Mouse (Mus musculus) embryonic facial prominence, embryonic 15.5 days (tissue): ENCODE measurements around the gene Crtc2. TPM values are rescaled to one million over a fixed set of nuclear protein-coding genes. Genes with fewer than 3 reads are reported as not detected.

Experiments
- ATAC-seq: fragments of 200-750 bp; cut with Nextera tagmentation; 2 replicates; pipeline ENCODE4 v1.8.0; 2017; ENCODE audit warnings: low read depth, moderate TSS enrichment; ENCODE audit not compliant: insufficient number of reproducible peaks, low FRiP score, low TSS enrichment
- H3K27ac ChIP-seq: fragments of 300-500 bp; sonication (generic); replicated peaks from 2 replicates; pipeline ENCODE4 v1.5.1; 2015; ENCODE audit warnings: mild to moderate bottlenecking, inconsistent platforms
- H3K27me3 ChIP-seq: fragments of 300-500 bp; sonication (generic); 2 replicates; pipeline ENCODE4 v1.6.1; 2015; ENCODE audit warnings: inconsistent platforms
- H3K36me3 ChIP-seq: fragments of 300-500 bp; sonication (generic); 2 replicates; pipeline ENCODE4 v1.6.1; 2015; ENCODE audit warnings: mild to moderate bottlenecking, inconsistent platforms
- H3K4me1 ChIP-seq: fragments of 300-500 bp; sonication (generic); 2 replicates; pipeline ENCODE4 v1.6.1; 2015; ENCODE audit warnings: inconsistent platforms
- H3K4me2 ChIP-seq: fragments of 300-500 bp; sonication (generic); replicated peaks from 2 replicates; pipeline ENCODE4 v1.6.1; 2015; ENCODE audit warnings: mild to moderate bottlenecking, inconsistent platforms
- H3K4me3 ChIP-seq: fragments of 300-500 bp; sonication (generic); replicated peaks from 2 replicates; pipeline ENCODE4 v1.5.1; 2015; ENCODE audit warnings: mild to moderate bottlenecking, inconsistent platforms
- H3K9ac ChIP-seq: fragments of 300-500 bp; sonication (generic); 2 replicates; pipeline ENCODE4 v1.6.1; 2015; ENCODE audit warnings: inconsistent platforms
- H3K9me3 ChIP-seq: fragments of 300-500 bp; sonication (generic); replicated peaks from 2 replicates; pipeline ENCODE4 v1.6.1; 2016; ENCODE audit warnings: inconsistent platforms
- WGBS: fragments of 180-500 bp; shearing (Covaris S2); methylation state at CpG from one replicate; pipeline ENCODE4 v1.1.7; 2015; 5-methylcytosine and 5-hydroxymethylcytosine counted together
- polyA plus RNA-seq: library from polyadenylated mRNA; unstranded; fragments of >200 nt; fragmentation: Nextera tagmentation; extraction: Ambion mirVana; gene quantifications from 2 replicates; pipeline ENCODE4 v1.2.1, GENCODE M21; 2015

The Crtc2 gene
- 24.7 and 27.8 TPM in 2 replicates for polyA plus RNA-seq

GRCm38 (mm10) chr3:90253653-90254418, at the start of gene Crtc2:
Crtc2 (plus strand) TSS chr3:90254163.
- Histone ChIP-seq H3K4me2 (peak within 1 kb of the TSS; percentile 76), H3K36me3 (peaks cover 38% of the 10 kb centered on the region), H3K27ac (peak within 1 kb of the TSS; percentile 85), H3K4me3 (peak within 1 kb of the TSS; percentile 95), H3K4me1 (peaks cover 23% of the 10 kb centered on the region), H3K9ac (peak within 1 kb of the TSS; percentile 82), H3K27me3 (no peaks in the 10 kb centered on the region), H3K9me3 (no peaks in the 10 kb centered on the region)
- WGBS: under 1% methylated on average over 40 of the region's 40 CpGs
- peak; percentile 97 for ATAC-seq

GRCm38 (mm10) chr3:90204582-90204981, 49.4 kb upstream of the Crtc2 start:
- no peaks in the 10 kb centered on the region for H3K27me3 ChIP-seq
- WGBS: 94% methylated on average over 2 of the region's 2 CpGs

GRCm38 (mm10) chr3:90208662-90209061, 45.3 kb upstream of the Crtc2 start:
- Histone ChIP-seq H3K27me3 (no peaks in the 10 kb centered on the region), H3K4me1 (peaks cover 22% of the 10 kb centered on the region), H3K36me3 (peaks cover 41% of the 10 kb centered on the region), H3K4me3 (no peak overlapping the region), H3K4me2 (no peak overlapping the region), H3K27ac (no peak overlapping the region), H3K9ac (no peak overlapping the region), H3K9me3 (no peaks in the 10 kb centered on the region)
- ATAC-seq: no peak
- WGBS: 54% methylated on average over 2 of the region's 2 CpGs

More at GRCm38 (mm10) chr3:90204582-90204981, 49.4 kb upstream of the Crtc2 start:
- Histone ChIP-seq H3K9me3 (no peaks in the 10 kb centered on the region), H3K4me3 (no peak overlapping the region), H3K4me2 (no peak overlapping the region), H3K4me1 (peaks cover 5% of the 10 kb centered on the region; the same call in 1 of the 2 replicates), H3K27ac (no peak overlapping the region), H3K9ac (no peak overlapping the region), H3K36me3 (peaks cover 17% of the 10 kb centered on the region)
- no peak for ATAC-seq

GRCm38 (mm10) chr3:90209908-90210566, 43.9 kb upstream of the Crtc2 start:
- H3K4me1 ChIP-seq: peaks cover 27% of the 10 kb centered on the region
- H3K9me3 ChIP-seq: no peaks in the 10 kb centered on the region
- no peak for ATAC-seq
- no peak overlapping the region for H3K4me3 ChIP-seq
- 86% methylated on average over 5 of the region's 5 CpGs for WGBS
- peaks cover 41% of the 10 kb centered on the region for H3K36me3 ChIP-seq
- H3K9ac ChIP-seq: no peak overlapping the region
- no peak overlapping the region for H3K27ac ChIP-seq
- H3K4me2 ChIP-seq: no peak overlapping the region
- no peaks in the 10 kb centered on the region for H3K27me3 ChIP-seq

- Histone ChIP-seq H3K36me3 (peaks cover 41% of the 10 kb centered on the region), H3K27me3 (no peaks in the 10 kb centered on the region), H3K9ac (peak overlapping the region; percentile 12; the same call in 1 of the 2 replicates), H3K4me2 (peak overlapping the region; percentile 89), H3K4me1 (peaks cover 27% of the 10 kb centered on the region), H3K9me3 (no peaks in the 10 kb centered on the region), H3K4me3 (peak overlapping the region; percentile 91), H3K27ac (no peak overlapping the region)
- no peak for ATAC-seq
- 69% methylated on average over 13 of the region's 13 CpGs for WGBS
Observed at GRCm38 (mm10) chr3:90211475-90212398, 42.2 kb upstream of the Crtc2 start.

GRCm38 (mm10) chr3:90212723-90213122, 41.2 kb upstream of the Crtc2 start:
- Histone ChIP-seq H3K27me3 (no peaks in the 10 kb centered on the region), H3K9ac (peak overlapping the region; percentile 91), H3K36me3 (peaks cover 38% of the 10 kb centered on the region), H3K27ac (no peak overlapping the region; the same call in 1 of the 2 replicates), H3K4me2 (peak overlapping the region; percentile 89), H3K4me1 (peaks cover 27% of the 10 kb centered on the region), H3K9me3 (no peaks in the 10 kb centered on the region), H3K4me3 (peak overlapping the region; percentile 91)
- 7% methylated on average over 5 of the region's 5 CpGs for whole genome bisulfite sequencing
- no peak for ATAC-seq

GRCm38 (mm10) chr3:90213377-90213866, 40.5 kb upstream of the Crtc2 start, which contains the start of the genes Rps27 and Rab13:
Rps27 (minus strand) TSS chr3:90213651.
Rab13 (plus strand) TSS chr3:90213695.
- Histone ChIP-seq H3K4me2 (peak within 1 kb of the TSS; percentile 89), H3K9me3 (no peaks in the 10 kb centered on the region), H3K36me3 (peaks cover 31% of the 10 kb centered on the region), H3K9ac (peak within 1 kb of the TSS; percentile 91), H3K4me3 (peak within 1 kb of the TSS; percentile 91), H3K27ac (peak within 1 kb of the TSS; percentile 92), H3K4me1 (peaks cover 27% of the 10 kb centered on the region), H3K27me3 (no peaks in the 10 kb centered on the region)
- peak; percentile 92 for ATAC-seq
- 0% methylated on average over 42 of the region's 42 CpGs for WGBS

- ATAC-seq: no peak
- 13% methylated on average over 12 of the region's 12 CpGs for WGBS
- H3K27ac ChIP-seq: peak overlapping the region; percentile 92
Observed at GRCm38 (mm10) chr3:90213956-90214684, 39.8 kb upstream of the Crtc2 start.

GRCm38 (mm10) chr3:90215825-90216380, 38.1 kb upstream of the Crtc2 start:
- ATAC-seq: no peak
- no peak overlapping the region for H3K4me2 ChIP-seq
- WGBS: 33% methylated on average over 1 of the region's 1 CpGs
- H3K4me3 ChIP-seq: no peak overlapping the region
- H3K27me3 ChIP-seq: no peaks in the 10 kb centered on the region
- H3K4me1 ChIP-seq: peaks cover 26% of the 10 kb centered on the region
- H3K9me3 ChIP-seq: no peaks in the 10 kb centered on the region
- H3K36me3 ChIP-seq: peaks cover 12% of the 10 kb centered on the region
- no peak overlapping the region for H3K9ac ChIP-seq
- no peak overlapping the region for H3K27ac ChIP-seq

More at GRCm38 (mm10) chr3:90213956-90214684, 39.8 kb upstream of the Crtc2 start:
- Histone ChIP-seq H3K9ac (no peak overlapping the region), H3K36me3 (peaks cover 26% of the 10 kb centered on the region), H3K4me2 (peak overlapping the region; percentile 56), H3K4me1 (peaks cover 22% of the 10 kb centered on the region), H3K9me3 (no peaks in the 10 kb centered on the region), H3K27me3 (no peaks in the 10 kb centered on the region), H3K4me3 (peak overlapping the region; percentile 91)

- Histone ChIP-seq H3K4me3 (peak overlapping the region; percentile 57), H3K9me3 (no peaks in the 10 kb centered on the region), H3K4me1 (peaks cover 11% of the 10 kb centered on the region), H3K27ac (peak overlapping the region; percentile 87), H3K27me3 (no peaks in the 10 kb centered on the region), H3K9ac (peak overlapping the region; percentile 44; the same call in 1 of the 2 replicates), H3K36me3 (peaks cover 14% of the 10 kb centered on the region), H3K4me2 (peak overlapping the region; percentile 76)
- no peak for ATAC-seq
- 10% methylated on average over 6 of the region's 6 CpGs for WGBS
Observed at GRCm38 (mm10) chr3:90220088-90220487, 33.9 kb upstream of the Crtc2 start.
